Mouse (Mus musculus): Measurements from ENCODE around the gene Hoxd9. TPM values are rescaled to one million over a fixed set of nuclear protein-coding genes. Genes with fewer than 3 reads are reported as not detected.

Gene Hoxd9
- polyA plus RNA-seq, 1 experiment, result 23.9 TPM

- 26% methylated on average over 47 of the region's 47 CpGs for WGBS
Measured at GRCm38 (mm10) chr2:74674881-74675665, 22.5 kb upstream of the Hoxd9 start, which contains the start of gene Hoxd12. TSS of gene Hoxd12 (plus strand) at chr2:74675013.

DNA sequence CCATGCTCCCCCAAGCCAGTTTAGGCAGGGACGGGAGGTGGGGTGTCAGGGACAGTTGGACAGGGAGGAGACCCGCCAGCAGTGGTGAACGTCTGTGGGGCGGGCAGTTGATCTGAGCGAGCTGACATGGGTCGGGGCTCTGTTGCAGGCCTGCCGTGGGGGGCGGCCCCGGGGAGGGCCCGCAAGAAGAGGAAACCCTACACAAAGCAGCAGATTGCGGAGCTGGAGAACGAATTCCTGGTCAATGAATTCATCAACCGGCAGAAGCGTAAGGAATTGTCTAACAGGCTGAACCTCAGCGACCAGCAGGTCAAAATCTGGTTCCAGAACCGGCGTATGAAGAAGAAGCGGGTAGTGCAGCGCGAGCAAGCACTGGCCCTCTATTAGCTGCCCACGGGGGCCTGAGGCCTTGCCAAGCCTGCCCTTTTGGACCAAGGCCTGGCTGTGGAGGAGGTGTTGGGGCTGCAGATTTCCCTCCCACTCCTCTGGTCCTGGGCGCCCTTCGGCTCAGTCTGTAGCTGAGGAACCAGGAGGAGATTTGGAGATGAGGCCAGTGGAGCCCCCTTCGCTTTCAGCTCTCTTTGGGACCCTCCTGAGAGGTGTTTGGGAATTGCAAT, 21.8 kb upstream of the Hoxd9 start:
- no peaks in the 10 kb centered on the region for H3K36me3 ChIP-seq (ENCODE audit: control insufficient read depth, insufficient read depth, low read length)
- H3K4me3 ChIP-seq (ENCODE audit: insufficient read depth, low read depth, low read length), result no peak overlapping the region
- TF ChIP-seq POLR2A (IDR thresholded peaks at IDR 0.05; ENCODE audit: low read depth, low read length), result no peak
- no peak for TF ChIP-seq CTCF (conservative IDR thresholded peaks at IDR 0.05; ENCODE audit: insufficient read depth, insufficient read length, low read depth, low read length)
- H3K4me1 ChIP-seq (ENCODE audit: control insufficient read depth, insufficient read depth, low read length), result no peaks in the 10 kb centered on the region
- H3K27me3 ChIP-seq (replicated peaks; ENCODE audit: control insufficient read depth, insufficient read depth, low read length), result peaks cover 2% of the 10 kb centered on the region
- WGBS, result 52% methylated on average over 24 of the region's 24 CpGs
- no peak for DNase-seq
- no peak overlapping the region for H3K27ac ChIP-seq (ENCODE audit: insufficient read depth, low read depth, low read length)

More at GRCm38 (mm10) chr2:74674881-74675665, 22.5 kb upstream of the Hoxd9 start, which contains the start of gene Hoxd12:
- no peaks in the 10 kb centered on the region for H3K36me3 ChIP-seq (ENCODE audit: control insufficient read depth, insufficient read depth, low read length)
- peaks cover 2% of the 10 kb centered on the region for H3K27me3 ChIP-seq (replicated peaks; ENCODE audit: control insufficient read depth, insufficient read depth, low read length)
- H3K27ac ChIP-seq (ENCODE audit: insufficient read depth, low read depth, low read length), result no peak within 1 kb of the TSS
- no peak for TF ChIP-seq POLR2A (IDR thresholded peaks at IDR 0.05; ENCODE audit: low read depth, low read length)
- TF ChIP-seq CTCF (conservative IDR thresholded peaks at IDR 0.05; ENCODE audit: insufficient read depth, insufficient read length, low read depth, low read length), result no peak
- no peak for DNase-seq
- H3K4me1 ChIP-seq (ENCODE audit: control insufficient read depth, insufficient read depth, low read length), result no peaks in the 10 kb centered on the region
- H3K4me3 ChIP-seq (ENCODE audit: insufficient read depth, low read depth, low read length), result no peak within 1 kb of the TSS

GRCm38 (mm10) chr2:74676376-74677052, 21.0 kb upstream of the Hoxd9 start:
- 57% methylated on average over 9 of the region's 9 CpGs for WGBS
- Histone ChIP-seq H3K4me3 (ENCODE audit: insufficient read depth, low read depth, low read length) (no peak overlapping the region), H3K27me3 (replicated peaks; ENCODE audit: control insufficient read depth, insufficient read depth, low read length) (peaks cover 2% of the 10 kb centered on the region), H3K4me1 (ENCODE audit: control insufficient read depth, insufficient read depth, low read length) (no peaks in the 10 kb centered on the region), H3K36me3 (ENCODE audit: control insufficient read depth, insufficient read depth, low read length) (no peaks in the 10 kb centered on the region), H3K27ac (ENCODE audit: insufficient read depth, low read depth, low read length) (no peak overlapping the region)
- TF ChIP-seq CTCF (conservative IDR thresholded peaks at IDR 0.05; ENCODE audit: insufficient read depth, insufficient read length, low read depth, low read length), result no peak
- no peak for TF ChIP-seq POLR2A (IDR thresholded peaks at IDR 0.05; ENCODE audit: low read depth, low read length)
- DNase-seq, result no peak

- no peaks in the 10 kb centered on the region for H3K4me1 ChIP-seq (ENCODE audit: control insufficient read depth, insufficient read depth, low read length)
- WGBS, result 79% methylated on average over 2 of the region's 2 CpGs
Measured at GRCm38 (mm10) chr2:74677106-74677505, 20.4 kb upstream of the Hoxd9 start.

DNA sequence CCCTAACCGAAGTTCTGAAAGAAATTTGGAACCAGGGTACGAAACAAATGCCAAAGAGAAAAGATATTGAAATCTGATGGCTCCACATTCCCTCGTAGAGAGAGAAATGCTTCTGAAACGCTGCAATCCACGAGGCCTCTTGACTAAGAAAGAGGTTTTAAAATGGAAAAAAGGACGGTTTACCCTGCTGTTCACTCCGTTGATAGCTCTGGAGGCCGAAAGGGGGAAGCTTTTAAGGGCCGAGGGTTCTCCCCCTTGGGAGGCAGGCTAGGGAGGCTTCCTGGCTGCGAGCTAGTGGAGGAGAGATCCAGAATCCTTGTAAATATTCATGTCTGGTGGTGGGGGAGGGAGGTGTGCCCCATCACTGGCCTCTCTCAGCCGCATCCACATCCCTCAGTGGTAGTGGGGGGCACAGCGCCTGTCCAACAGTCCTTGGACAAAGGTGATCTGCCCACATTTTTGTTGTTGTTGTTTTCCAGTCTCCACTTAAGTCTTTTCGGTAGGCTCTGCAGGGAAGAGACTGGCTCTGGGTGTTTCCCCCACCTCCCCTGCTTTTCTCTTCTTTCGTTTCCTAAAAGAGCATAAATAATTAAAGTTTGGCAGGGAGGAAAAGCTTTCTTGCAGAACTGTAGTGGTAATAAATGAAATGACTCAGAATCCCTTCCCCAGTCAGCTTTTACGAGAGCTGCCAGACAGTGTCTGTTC, 18.5 kb upstream of the Hoxd9 start, which contains the start of gene Hoxd11:
Hoxd11 (plus strand) TSS at position 667 of the 705 bp plus-strand sequence.
- TF ChIP-seq CTCF (conservative IDR thresholded peaks at IDR 0.05; ENCODE audit: insufficient read depth, insufficient read length, low read depth, low read length) (no peak), POLR2A (IDR thresholded peaks at IDR 0.05; ENCODE audit: low read depth, low read length) (no peak)
- no peak for DNase-seq
- peak within 1 kb of the TSS; percentile 44 for H3K4me3 ChIP-seq (ENCODE audit: insufficient read depth, low read depth, low read length)
- peaks cover 9% of the 10 kb centered on the region for H3K27me3 ChIP-seq (replicated peaks; ENCODE audit: control insufficient read depth, insufficient read depth, low read length)
- H3K4me1 ChIP-seq (ENCODE audit: control insufficient read depth, insufficient read depth, low read length), result no peaks in the 10 kb centered on the region
- H3K36me3 ChIP-seq (ENCODE audit: control insufficient read depth, insufficient read depth, low read length), result no peaks in the 10 kb centered on the region
- 39% methylated on average over 15 of the region's 15 CpGs for WGBS
- H3K27ac ChIP-seq (ENCODE audit: insufficient read depth, low read depth, low read length), result peak within 1 kb of the TSS; percentile 61; the same call in 1 of the 2 replicates

More at GRCm38 (mm10) chr2:74677106-74677505, 20.4 kb upstream of the Hoxd9 start:
- Histone ChIP-seq H3K27me3 (replicated peaks; ENCODE audit: control insufficient read depth, insufficient read depth, low read length) (peaks cover 5% of the 10 kb centered on the region), H3K27ac (ENCODE audit: insufficient read depth, low read depth, low read length) (no peak overlapping the region), H3K36me3 (ENCODE audit: control insufficient read depth, insufficient read depth, low read length) (no peaks in the 10 kb centered on the region), H3K4me3 (ENCODE audit: insufficient read depth, low read depth, low read length) (no peak overlapping the region)
- TF ChIP-seq POLR2A (IDR thresholded peaks at IDR 0.05; ENCODE audit: low read depth, low read length), result no peak
- TF ChIP-seq CTCF (conservative IDR thresholded peaks at IDR 0.05; ENCODE audit: insufficient read depth, insufficient read length, low read depth, low read length), result no peak
- no peak for DNase-seq

GRCm38 (mm10) chr2:74679596-74679971, 17.9 kb upstream of the Hoxd9 start:
- no peak for DNase-seq
- H3K27ac ChIP-seq (ENCODE audit: insufficient read depth, low read depth, low read length), result peak overlapping the region; percentile 61; the same call in 1 of the 2 replicates
- 7% methylated on average over 26 of the region's 26 CpGs for WGBS
- H3K4me3 ChIP-seq (ENCODE audit: insufficient read depth, low read depth, low read length), result peak overlapping the region; percentile 44
- H3K4me1 ChIP-seq (ENCODE audit: control insufficient read depth, insufficient read depth, low read length), result no peaks in the 10 kb centered on the region
- no peaks in the 10 kb centered on the region for H3K36me3 ChIP-seq (ENCODE audit: control insufficient read depth, insufficient read depth, low read length)
- no peak for TF ChIP-seq POLR2A (IDR thresholded peaks at IDR 0.05; ENCODE audit: low read depth, low read length)
- TF ChIP-seq CTCF (conservative IDR thresholded peaks at IDR 0.05; ENCODE audit: insufficient read depth, insufficient read length, low read depth, low read length), result no peak
- H3K27me3 ChIP-seq (replicated peaks; ENCODE audit: control insufficient read depth, insufficient read depth, low read length), result peaks cover 9% of the 10 kb centered on the region

All from kidney, adult 2 months (tissue).